Mouse (Mus musculus) bone marrow macrophage, adult 2 months (primary cell): ENCODE data around the gene Ccdc33.

Experiments
- CTCF ChIP-seq: IDR thresholded peaks from 2 replicates; pipeline ENCODE4 v1.5.1; 2012; ENCODE audit warnings: low read depth, mild to moderate bottlenecking, low read length, moderate library complexity
- POLR2A ChIP-seq: IDR thresholded peaks from 2 replicates; pipeline ENCODE4 v1.6.1; 2012; ENCODE audit warnings: mild to moderate bottlenecking, low read depth, low read length, borderline replicate concordance

GRCm38 (mm10) chr9:58165779-58166178 lies 47.2 kb upstream of the Ccdc33 start:
- TF ChIP-seq POLR2A (no peak), CTCF (no peak)
